Mouse (Mus musculus) G1E (cell line): ENCODE results near the gene Slc35b2. TPM values are rescaled to one million over a fixed set of nuclear protein-coding genes. Genes with fewer than 3 reads are reported as not detected.

Experiments
- ATAC-seq: 2 replicates; pipeline ENCODE4 v1.8.0; 2016; ENCODE audit warnings: mild to moderate bottlenecking; ENCODE audit not compliant: insufficient number of reproducible peaks, poor library complexity, low FRiP score, severe bottlenecking; ENCODE audit errors: extremely low read depth
- DNase-seq: peaks from one replicate; pipeline ENCODE4 v3.0.0; 2012; ENCODE audit warnings: low spot score
- H3K27me3 ChIP-seq: 2 replicates; pipeline ENCODE4 v1.6.1; 2012; ENCODE audit warnings: mild to moderate bottlenecking, low read length, inconsistent platforms; ENCODE audit not compliant: insufficient read depth
- H3K36me3 ChIP-seq: replicated peaks from 2 replicates; pipeline ENCODE3; 2012; ENCODE audit warnings: mild to moderate bottlenecking, inconsistent platforms
- H3K4me1 ChIP-seq: 2 replicates; pipeline ENCODE4 v1.6.1; 2012; ENCODE audit warnings: low read depth, low read length, inconsistent platforms, mixed read lengths; ENCODE audit not compliant: insufficient read depth
- H3K4me3 ChIP-seq: 2 replicates; pipeline ENCODE4 v1.5.1; 2012; ENCODE audit warnings: low read depth, mild to moderate bottlenecking, inconsistent platforms, low read length, moderate library complexity, mixed read lengths
- H3K9me3 ChIP-seq: replicated peaks from 2 replicates; pipeline ENCODE4 v1.6.1; 2012; ENCODE audit warnings: inconsistent platforms
- CTCF ChIP-seq: IDR thresholded peaks from 2 replicates; pipeline ENCODE4 v1.5.1; 2012; ENCODE audit warnings: low read depth, low read length, inconsistent platforms, mixed read lengths
- GATA1 ChIP-seq: IDR thresholded peaks from 2 replicates; pipeline ENCODE4 v1.6.1; 2012; ENCODE audit warnings: borderline replicate concordance, low read length, inconsistent platforms, mixed read lengths
- GATA2 ChIP-seq: IDR thresholded peaks from 2 replicates; pipeline ENCODE4 v1.6.1; 2012; ENCODE audit warnings: low read depth, low read length, inconsistent platforms, borderline replicate concordance
- POLR2AphosphoS5 ChIP-seq: IDR thresholded peaks from 2 replicates; pipeline ENCODE4 v1.6.1; 2012; ENCODE audit warnings: low read depth, low read length, inconsistent platforms; ENCODE audit not compliant: insufficient replicate concordance
- TAL1 ChIP-seq: conservative IDR thresholded peaks from 2 replicates; pipeline ENCODE4 v1.6.1; 2012; ENCODE audit warnings: low read depth, low read length, inconsistent platforms, mixed read lengths
- polyA plus RNA-seq: library from polyadenylated mRNA; stranded (reverse); fragments of >175 nt; gene quantifications from 2 replicates; pipeline ENCODE4 v1.2.3, GENCODE M21; 2012
- total RNA-seq, 2 experiments: library from RNA; stranded (forward) in 1 of 2; stranded (reverse) in 1 of 2; fragments of 200-1000 nt in 1 of 2; fragments of >200 nt in 1 of 2; fragmentation: Nextera tagmentation in 1 of 2; gene quantifications; 2 replicates each; pipeline ENCODE4 v1.2.3; 2014 to 2017

The Slc35b2 gene
- total and polyA plus RNA-seq, 3 experiments: 24.9 to 77.1 (median 46.5) TPM

DNA sequence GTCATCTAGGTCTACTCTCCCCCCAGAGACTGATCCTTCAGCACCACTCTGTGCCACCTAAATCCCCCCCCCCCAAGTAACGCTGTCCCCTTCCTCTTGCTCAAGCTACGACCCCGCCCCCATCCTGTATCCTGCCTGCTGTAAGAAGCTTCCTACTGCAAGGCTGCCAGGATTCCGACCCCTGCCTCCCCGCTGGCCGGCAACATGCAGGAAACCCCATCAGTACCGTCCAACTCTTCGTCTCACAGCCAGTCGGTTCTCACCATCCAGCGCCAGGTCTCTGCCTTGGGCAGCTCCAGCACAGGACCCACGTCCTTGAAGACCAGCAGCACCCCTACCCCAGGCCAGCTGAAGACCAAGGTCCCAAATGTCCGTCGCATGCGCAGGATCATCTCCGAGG lies 30.8 kb upstream of the Slc35b2 start:
- ATAC-seq: no peak
- H3K4me1 ChIP-seq: no peaks in the 10 kb centered on the region
- H3K27me3 ChIP-seq: peaks cover 44% of the 10 kb centered on the region
- H3K4me3 ChIP-seq: no peak overlapping the region
- DNase-seq: no peak
- no peaks in the 10 kb centered on the region for H3K9me3 ChIP-seq
- H3K36me3 ChIP-seq: no peaks in the 10 kb centered on the region
- TF ChIP-seq CTCF (no peak), GATA2 (no peak), GATA1 (no peak), TAL1 (no peak), POLR2AphosphoS5 (no peak)

DNA sequence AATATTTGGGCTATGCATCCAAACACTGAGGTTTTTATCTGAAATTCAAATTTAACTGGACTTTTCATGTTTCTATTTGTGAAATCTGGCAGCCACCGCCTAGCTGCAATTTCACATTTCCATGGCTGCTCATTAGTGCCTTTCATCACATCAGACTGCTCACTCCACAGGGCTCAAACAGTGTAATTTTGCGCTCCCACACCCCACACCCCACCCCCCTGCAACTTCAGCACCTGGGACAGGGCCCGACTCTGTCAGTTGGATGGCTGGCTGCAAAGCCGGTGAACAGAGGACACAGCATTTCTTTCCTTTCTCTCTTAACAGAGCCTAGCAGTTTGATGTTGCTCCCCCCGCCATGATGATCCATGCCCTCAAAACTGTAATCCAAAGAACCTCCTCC lies 27.4 kb upstream of the Slc35b2 start:
- no peak overlapping the region for H3K4me3 ChIP-seq
- no peaks in the 10 kb centered on the region for H3K9me3 ChIP-seq
- DNase-seq: peak; percentile 39
- ATAC-seq: no peak
- H3K36me3 ChIP-seq: no peaks in the 10 kb centered on the region
- peaks cover 42% of the 10 kb centered on the region for H3K27me3 ChIP-seq
- no peak for TF ChIP-seq CTCF
- TF ChIP-seq POLR2AphosphoS5: no peak
- no peak for TF ChIP-seq TAL1
- TF ChIP-seq GATA1: no peak
- no peak for TF ChIP-seq GATA2
- no peaks in the 10 kb centered on the region for H3K4me1 ChIP-seq

GRCm38 (mm10) chr17:45538394-45538793 lies 25.3 kb upstream of the Slc35b2 start:
- Histone ChIP-seq H3K4me3 (no peak overlapping the region), H3K4me1 (no peaks in the 10 kb centered on the region), H3K36me3 (no peaks in the 10 kb centered on the region), H3K9me3 (no peaks in the 10 kb centered on the region), H3K27me3 (peaks cover 37% of the 10 kb centered on the region)
- DNase-seq (no peak), ATAC-seq (no peak)
- TF ChIP-seq GATA1 (no peak), POLR2AphosphoS5 (no peak), TAL1 (no peak), GATA2 (no peak), CTCF (no peak)

DNA sequence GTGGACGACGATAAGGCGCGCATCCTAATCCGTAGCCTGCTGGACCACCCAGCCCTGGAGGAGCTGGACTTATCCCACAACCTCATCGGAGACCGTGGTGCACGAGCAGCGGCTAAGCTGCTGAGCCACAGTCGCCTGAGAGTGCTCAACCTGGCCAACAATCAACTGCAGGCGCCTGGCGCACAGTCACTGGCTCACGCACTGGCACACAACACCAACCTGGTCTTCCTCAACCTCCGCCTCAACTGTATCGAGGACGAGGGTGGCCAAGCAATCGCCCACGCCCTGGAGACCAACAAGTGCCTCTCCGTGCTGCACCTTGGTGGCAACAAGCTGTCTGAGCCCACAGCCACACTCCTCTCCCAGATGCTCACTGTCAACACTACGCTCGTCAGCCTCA lies 24.0 kb upstream of the Slc35b2 start:
- DNase-seq: no peak
- TF ChIP-seq POLR2AphosphoS5: no peak
- TF ChIP-seq CTCF: no peak
- no peak for TF ChIP-seq TAL1
- TF ChIP-seq GATA1: no peak
- TF ChIP-seq GATA2: no peak
- Histone ChIP-seq H3K4me1 (no peaks in the 10 kb centered on the region), H3K4me3 (no peak overlapping the region), H3K9me3 (no peaks in the 10 kb centered on the region), H3K36me3 (no peaks in the 10 kb centered on the region), H3K27me3 (peaks cover 47% of the 10 kb centered on the region)
- ATAC-seq: no peak

DNA sequence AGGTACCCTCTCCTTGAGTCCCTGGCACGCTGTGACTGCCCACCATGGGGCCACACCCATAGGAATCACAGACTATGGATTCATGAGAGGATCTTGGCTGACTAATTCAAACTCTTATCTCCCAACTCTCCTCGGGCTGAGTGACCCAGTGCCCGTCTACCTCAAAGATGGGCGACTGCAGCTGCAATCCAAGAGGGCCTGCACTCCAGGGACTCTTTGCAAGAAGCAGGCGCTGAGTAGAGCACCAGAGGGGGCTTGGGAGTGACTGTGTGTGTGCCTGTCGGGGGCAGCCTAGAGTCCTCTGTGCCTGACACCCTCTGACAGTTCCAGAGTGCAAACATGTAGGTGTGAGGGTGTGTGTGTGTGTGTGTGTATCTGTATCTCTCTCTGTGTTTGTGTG lies 21.5 kb upstream of the Slc35b2 start:
- TF ChIP-seq TAL1 (no peak), CTCF (no peak), GATA2 (no peak), POLR2AphosphoS5 (no peak), GATA1 (no peak)
- Histone ChIP-seq H3K4me3 (no peak overlapping the region), H3K27me3 (peaks cover 56% of the 10 kb centered on the region), H3K4me1 (peaks cover 2% of the 10 kb centered on the region; the same call in 1 of the 2 replicates), H3K36me3 (no peaks in the 10 kb centered on the region), H3K9me3 (peaks cover 6% of the 10 kb centered on the region; the same call in 1 of the 2 replicates)
- DNase-seq (no peak), ATAC-seq (no peak)

GRCm38 (mm10) chr17:45542705-45543104 lies 21.0 kb upstream of the Slc35b2 start:
- no peak overlapping the region for H3K4me3 ChIP-seq
- TF ChIP-seq TAL1 (no peak), GATA1 (no peak), POLR2AphosphoS5 (no peak), GATA2 (no peak)
- ATAC-seq: no peak
- H3K9me3 ChIP-seq: peaks cover 6% of the 10 kb centered on the region; the same call in 1 of the 2 replicates
- no peak for DNase-seq
- H3K36me3 ChIP-seq: no peaks in the 10 kb centered on the region
- H3K27me3 ChIP-seq: peaks cover 57% of the 10 kb centered on the region
- peaks cover 2% of the 10 kb centered on the region; the same call in 1 of the 2 replicates for H3K4me1 ChIP-seq
